Mouse (Mus musculus) myocyte (in vitro differentiated cells): ENCODE results near the gene Atp6v1a.
A peak's percentile ranks its signal among the peaks of the same experiment; 100 is the strongest.

Experiments used
- CEBPB ChIP-seq: IDR thresholded peaks from 2 replicates; pipeline ENCODE4 v1.6.1; 2011; ENCODE audit warnings: mild to moderate bottlenecking, moderate library complexity; ENCODE audit not compliant: poor library complexity, insufficient read depth, severe bottlenecking
- E2F4 ChIP-seq: IDR thresholded peaks from one replicate; pipeline ENCODE4 v1.6.1; 2011; ENCODE audit warnings: mild to moderate bottlenecking, control low read depth, moderate library complexity; ENCODE audit not compliant: insufficient read depth
- MAX ChIP-seq: IDR thresholded peaks from one replicate; pipeline ENCODE4 v1.6.1; 2011; ENCODE audit warnings: low read depth, mild to moderate bottlenecking, control low read depth
- MYOD1 ChIP-seq, 3 experiments: IDR thresholded peaks; one replicate each; pipeline ENCODE4 v1.6.1; 2011; ENCODE audit warnings: control low read depth in 2 of 3, low read depth in 2 of 3, mild to moderate bottlenecking in 2 of 3, moderate library complexity in 1 of 3; ENCODE audit not compliant: insufficient read length in 2 of 3, control insufficient read depth in 1 of 3
- MYOG ChIP-seq, 3 experiments: IDR thresholded peaks; one replicate each; pipeline ENCODE4 v1.6.1; 2011; ENCODE audit warnings: control low read depth in 2 of 3, low read depth in 2 of 3, mild to moderate bottlenecking in 2 of 3; ENCODE audit not compliant: insufficient read length in 2 of 3, control insufficient read depth in 1 of 3, insufficient read depth in 1 of 3
- POLR2A ChIP-seq: IDR thresholded peaks from one replicate; pipeline ENCODE4 v1.6.1; 2011; ENCODE audit warnings: low read depth, mild to moderate bottlenecking, control low read depth, moderate library complexity; ENCODE audit not compliant: insufficient read length
- POLR2AphosphoS2 ChIP-seq: IDR thresholded peaks from one replicate; pipeline ENCODE4 v1.6.1; 2011; ENCODE audit warnings: low read depth, control low read depth; ENCODE audit not compliant: insufficient read length
- SRF ChIP-seq: IDR thresholded peaks from one replicate; pipeline ENCODE4 v1.6.1; 2011; ENCODE audit warnings: low read depth; ENCODE audit not compliant: control insufficient read depth, insufficient read length
- TCF12 ChIP-seq: IDR thresholded peaks from one replicate; pipeline ENCODE4 v1.6.1; 2011; ENCODE audit warnings: mild to moderate bottlenecking, control low read depth; ENCODE audit not compliant: poor library complexity, insufficient read depth, severe bottlenecking
- USF1 ChIP-seq: IDR thresholded peaks from one replicate; pipeline ENCODE4 v1.6.1; 2011; ENCODE audit warnings: low read depth, mild to moderate bottlenecking, control low read depth, moderate library complexity

DNA sequence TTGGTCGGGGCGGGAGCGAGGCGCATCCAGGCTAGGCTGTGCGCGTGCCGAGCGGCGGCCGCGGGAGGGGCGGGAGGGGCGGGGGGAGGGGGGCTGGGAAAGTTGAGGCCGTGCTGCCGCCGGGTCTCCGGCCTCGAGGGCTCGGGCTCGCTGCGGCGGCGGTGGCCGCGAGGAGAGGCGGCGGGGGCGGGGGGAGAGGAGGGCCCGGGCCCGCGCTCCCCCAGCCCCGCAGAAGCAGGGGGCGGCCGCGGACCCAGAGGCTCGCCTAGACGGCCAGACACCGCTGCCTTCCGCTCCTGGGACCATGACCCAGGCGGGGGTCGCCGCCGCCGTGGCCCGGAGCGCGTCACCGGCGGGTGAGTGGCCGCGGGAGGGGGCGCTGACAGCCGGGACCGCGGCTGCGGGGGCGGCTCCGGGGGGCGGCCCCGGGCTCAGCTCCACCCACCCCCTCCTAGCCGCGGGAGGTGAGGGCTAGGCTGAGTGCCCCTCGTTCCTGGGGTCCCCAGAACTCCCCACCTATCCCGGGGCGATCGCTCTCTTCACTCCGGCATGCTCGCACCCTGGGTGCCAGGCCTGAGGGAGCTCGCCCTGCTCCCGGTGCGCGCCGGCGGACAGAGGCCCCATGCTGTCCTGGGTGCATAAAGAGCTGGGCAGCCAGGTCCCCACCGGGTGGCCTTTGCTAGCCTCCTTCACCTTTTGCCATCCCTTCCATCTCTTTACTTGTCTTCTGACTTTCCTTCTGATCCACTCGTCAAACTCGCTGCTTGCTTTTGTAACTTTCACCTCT is 33.8 kb upstream of the Atp6v1a start, which contains the start of gene Usf3:
- TF ChIP-seq USF1 = no peak
- TF ChIP-seq POLR2AphosphoS2 = no peak
- TF ChIP-seq MAX = no peak
- peak; percentile 24 for TF ChIP-seq POLR2A
- TF ChIP-seq CEBPB = no peak
- no peak for TF ChIP-seq MYOG (IDR thresholded peaks at IDR 0.05; ENCODE audit: control insufficient read depth in 1 of 3, insufficient read depth in 1 of 3, insufficient read length in 2 of 3, low read depth in 2 of 3)
- no peak for TF ChIP-seq TCF12
- TF ChIP-seq E2F4 = no peak
- no peak for TF ChIP-seq MYOD1 (IDR thresholded peaks at IDR 0.05; ENCODE audit: control insufficient read depth in 1 of 3, insufficient read length in 2 of 3, low read depth in 2 of 3)
- TF ChIP-seq SRF = no peak
